Mouse (Mus musculus) left cerebral cortex, adult 9 months (tissue): Measurements from ENCODE around the gene Tinf2.

Source experiments
- DNase-seq, 2 experiments: peaks; one replicate each; pipeline ENCODE4 v3.0.0; 2022; ENCODE audit warnings: low spot score in 2 of 2

Tinf2 gene

DNA sequence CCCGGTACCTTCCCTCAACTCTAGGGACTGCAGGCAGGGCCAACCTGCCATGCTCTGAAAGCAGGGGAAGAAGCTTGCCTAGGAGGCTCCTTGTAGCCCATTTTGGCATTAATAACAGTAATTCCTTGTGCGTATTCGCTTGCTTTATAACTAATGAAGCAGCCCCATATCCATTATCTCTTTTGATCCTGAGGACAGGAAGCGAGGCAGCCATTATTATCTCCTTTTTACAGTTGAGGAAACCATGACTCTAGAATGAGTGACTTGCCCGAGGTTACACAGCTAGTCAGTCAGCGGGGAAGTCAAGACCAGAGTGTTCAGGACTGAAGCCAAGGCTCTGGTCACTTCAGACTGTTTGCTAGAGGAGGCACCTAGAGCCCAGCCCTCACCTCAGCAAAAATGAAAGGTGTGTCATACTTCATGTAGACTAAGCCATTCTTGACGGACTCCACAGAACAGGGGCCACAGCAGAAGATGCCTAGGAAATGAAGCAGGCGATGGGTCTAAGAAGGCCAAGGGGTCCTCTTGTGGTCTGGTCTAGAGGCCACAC is 24.5 kb upstream of the Tinf2 start:
- no peak for DNase-seq

DNA sequence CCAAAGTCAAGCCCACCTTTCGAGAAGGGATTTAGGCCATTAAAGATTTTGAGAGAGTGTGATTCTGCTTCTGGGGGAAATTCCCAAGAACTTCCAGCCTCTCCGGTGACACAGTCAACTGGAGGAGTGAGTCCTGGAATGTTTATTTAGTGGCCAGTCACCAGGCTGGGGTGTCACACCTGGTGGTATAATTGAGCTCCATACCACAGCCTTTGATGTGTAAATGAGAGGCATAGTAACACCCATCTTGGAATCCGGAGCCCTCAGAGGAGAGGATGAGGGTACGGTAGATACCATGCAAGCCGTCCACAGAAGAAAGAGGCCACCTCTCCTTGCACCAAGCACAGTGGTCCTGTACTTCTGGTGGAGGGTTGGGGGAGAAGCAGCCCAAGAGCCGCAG is 21.1 kb upstream of the Tinf2 start:
- DNase-seq = no peak

DNA sequence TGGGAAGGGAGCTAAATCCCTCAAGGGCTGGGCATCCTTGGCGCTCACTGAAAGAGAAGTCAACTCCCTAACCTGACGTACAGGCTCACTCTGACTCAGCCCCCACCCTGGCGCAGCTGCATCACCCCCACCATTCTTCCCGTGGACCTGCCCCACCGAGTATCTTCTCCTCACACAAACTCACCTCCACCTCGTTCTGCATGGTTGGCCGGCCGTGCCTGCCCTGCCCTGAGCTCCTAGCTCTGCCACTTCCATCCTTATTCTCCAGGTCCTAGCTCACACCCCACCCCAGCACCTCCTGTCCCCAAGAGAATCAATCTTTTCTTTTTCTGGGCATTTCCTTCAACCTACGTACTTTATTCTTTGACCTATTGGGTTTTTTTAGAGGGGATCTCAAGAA is 19.5 kb upstream of the Tinf2 start:
- no peak for DNase-seq

DNA sequence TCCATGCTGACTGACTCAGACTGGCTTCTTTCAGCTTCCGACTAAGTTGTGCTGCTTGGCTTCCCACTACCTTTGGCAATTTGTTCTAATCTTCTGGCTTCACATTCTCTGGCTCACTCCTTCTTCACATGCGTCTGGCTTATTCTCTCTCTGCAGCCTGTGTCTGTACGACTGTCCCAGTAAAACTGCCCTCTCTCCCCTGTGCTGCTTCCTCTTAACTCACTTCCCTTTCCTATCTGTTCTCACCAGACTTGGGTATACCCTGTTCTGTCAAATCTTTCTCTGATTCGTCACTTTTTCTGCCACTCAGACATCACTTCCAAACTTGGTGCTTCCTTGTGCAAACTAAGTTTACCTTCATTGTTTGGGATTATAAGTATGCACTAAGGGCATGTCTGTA is 15.6 kb upstream of the Tinf2 start:
- no peak for DNase-seq

DNA sequence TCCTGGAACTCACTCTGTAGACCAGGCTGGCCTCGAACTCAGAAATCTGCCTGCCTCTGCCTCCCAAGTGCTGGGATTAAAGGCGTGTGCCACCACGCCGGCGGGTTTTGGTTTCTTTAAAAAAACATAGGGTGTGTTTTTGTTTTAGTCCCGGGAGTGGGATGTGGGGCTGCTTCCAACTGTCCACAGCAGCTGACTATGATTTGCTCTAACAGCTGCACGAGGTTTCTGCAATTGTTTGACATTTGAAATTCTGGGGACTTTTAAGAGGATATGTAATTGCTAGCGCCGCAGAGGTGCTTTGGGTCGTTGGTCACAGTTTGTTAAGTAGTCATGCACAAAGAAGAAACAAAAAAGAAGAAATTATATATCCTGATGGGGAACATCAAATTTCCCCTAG is 7.8 kb upstream of the Tinf2 start:
- no peak for DNase-seq

DNA sequence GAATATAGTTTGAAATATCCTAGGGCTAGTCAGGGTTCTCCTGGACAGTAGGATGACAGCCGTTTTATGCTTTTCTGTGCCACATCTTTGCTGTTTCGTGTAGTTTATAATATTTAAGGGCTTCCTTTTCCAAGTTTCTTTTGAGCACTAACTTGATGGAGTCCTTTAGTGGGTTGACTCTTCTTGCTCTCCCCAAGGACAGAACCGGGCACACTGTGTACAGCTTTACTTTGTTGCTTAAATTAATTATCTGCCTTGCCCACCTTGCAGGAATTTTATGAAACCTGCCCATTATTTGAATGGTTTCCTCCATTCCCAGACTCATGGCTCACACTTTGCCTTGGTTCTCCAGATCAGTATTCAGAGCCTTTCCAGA is 486 bp upstream of the Tinf2 start:
- DNase-seq = no peak

DNA sequence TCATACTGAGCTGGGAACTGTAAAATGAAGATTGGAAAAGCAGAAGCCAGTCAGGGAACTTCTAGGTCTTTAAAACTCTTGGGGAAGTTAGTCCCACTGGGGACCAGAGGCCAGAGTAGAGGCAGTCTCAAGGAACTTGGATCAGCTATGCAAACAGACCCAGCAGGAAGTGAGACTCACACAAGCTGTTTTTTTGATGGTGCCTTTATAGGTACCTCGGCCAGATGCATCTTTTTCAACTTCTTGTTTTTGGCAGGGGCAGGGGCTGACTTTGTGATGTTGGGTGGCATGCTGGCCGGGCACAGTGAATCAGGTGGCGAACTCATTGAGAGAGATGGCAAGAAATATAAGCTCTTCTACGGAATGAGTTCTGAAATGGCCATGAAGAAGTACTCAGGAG is 4.0 kb downstream of the Tinf2 start:
- DNase-seq = no peak

DNA sequence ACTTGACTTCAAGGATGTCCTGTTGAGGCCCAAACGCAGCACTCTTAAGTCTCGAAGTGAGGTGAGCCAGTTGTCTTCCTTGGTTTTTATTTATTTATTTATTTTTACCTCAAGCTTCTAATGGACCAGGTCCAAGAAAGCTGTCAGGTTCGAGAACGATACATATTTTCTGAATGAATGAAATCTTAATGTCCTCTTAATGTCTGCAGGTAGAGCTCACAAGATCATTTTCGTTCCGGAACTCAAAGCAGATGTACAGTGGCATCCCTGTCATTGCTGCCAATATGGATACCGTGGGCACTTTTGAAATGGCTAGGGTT is 8.9 kb downstream of the Tinf2 start:
- no peak for DNase-seq

DNA sequence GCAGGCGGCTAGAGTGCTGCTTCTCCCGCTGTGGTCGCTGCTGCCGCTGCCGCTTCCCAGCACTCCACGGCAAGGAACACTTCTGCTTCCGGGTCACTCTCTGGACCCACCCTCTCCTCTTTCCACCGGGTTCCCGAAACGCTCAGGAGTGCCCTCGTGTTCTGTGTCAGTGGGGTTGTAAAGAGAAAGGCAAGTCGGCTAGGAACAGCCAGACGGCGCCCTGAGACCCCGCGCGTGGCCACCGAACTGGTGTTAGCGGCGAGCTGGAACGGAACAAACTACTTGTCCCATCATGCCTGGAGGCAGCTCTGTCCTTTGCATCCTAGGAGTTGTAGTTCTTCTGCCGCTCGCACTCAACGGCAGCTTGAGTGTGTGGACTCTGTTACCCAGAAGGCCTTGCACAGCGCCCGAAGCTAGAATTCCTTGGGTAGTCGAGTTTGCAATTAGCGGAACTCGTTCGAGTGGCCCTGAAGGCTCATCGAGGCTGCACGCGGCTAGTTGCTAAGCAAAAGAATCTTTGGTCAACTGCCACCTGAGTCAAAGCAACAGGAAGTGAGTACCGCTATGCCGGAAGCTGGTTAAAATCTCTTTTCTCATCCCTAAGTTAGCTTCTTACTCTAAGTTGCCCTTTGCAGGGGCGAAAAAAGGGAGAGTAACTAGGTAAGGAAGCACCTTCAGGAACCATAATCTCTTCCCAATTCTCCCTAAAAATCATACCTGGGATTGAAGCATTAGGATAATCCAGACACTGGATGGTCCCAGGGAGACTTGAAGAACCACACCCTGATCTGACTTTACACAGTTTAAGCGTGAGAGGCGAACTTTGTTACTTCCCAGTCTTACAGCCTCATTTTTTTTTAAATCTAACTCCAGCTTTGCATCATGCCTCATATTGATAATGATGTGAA is 9.5 kb downstream of the Tinf2 start, which contains the start of the genes Gmpr2 and Nedd8:
Gene Gmpr2, plus strand, starts transcription at position 109 of the 908 bp plus-strand sequence.
Gene Nedd8, minus strand, starts transcription at position 292 of the 908 bp plus-strand sequence.
- peak; percentile 92 to 96 for DNase-seq

DNA sequence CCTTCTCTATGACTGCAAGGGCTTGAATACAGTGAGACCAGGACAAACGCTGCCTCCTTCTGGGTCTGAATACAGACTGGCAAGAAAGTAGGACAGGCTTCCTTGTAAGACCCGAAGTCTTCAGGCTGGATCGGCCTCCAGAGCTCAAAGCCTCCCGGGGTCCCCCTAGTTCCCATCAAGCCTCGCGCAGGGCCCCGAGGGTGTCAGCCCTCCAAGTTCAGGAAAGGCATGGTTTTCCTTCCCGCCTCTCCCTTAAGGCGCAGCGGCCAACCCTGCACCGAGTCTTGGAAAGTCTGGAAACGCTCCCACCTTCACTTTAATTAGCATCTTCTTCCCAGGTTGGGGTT is 10.2 kb downstream of the Tinf2 start:
- DNase-seq = no peak

DNA sequence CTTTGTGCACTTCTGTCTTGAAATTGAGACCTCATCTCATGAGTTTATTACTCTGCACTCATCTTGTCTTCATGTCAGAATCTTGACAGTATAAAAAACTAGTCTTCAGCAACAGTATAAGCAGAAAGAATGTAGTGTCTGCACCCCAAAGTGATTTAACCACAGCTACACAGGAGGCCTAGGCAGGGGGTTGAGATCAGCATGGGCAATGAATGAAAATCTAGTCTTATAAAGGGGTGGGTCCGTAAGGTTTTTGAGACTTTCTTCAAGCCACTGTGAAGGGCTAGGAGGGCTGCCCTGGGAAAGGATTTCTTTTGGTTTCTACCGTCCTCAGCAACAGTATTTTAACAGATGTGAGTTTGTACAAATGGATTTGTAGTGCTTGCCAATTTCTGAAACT is 21.0 kb downstream of the Tinf2 start:
- no peak for DNase-seq

DNA sequence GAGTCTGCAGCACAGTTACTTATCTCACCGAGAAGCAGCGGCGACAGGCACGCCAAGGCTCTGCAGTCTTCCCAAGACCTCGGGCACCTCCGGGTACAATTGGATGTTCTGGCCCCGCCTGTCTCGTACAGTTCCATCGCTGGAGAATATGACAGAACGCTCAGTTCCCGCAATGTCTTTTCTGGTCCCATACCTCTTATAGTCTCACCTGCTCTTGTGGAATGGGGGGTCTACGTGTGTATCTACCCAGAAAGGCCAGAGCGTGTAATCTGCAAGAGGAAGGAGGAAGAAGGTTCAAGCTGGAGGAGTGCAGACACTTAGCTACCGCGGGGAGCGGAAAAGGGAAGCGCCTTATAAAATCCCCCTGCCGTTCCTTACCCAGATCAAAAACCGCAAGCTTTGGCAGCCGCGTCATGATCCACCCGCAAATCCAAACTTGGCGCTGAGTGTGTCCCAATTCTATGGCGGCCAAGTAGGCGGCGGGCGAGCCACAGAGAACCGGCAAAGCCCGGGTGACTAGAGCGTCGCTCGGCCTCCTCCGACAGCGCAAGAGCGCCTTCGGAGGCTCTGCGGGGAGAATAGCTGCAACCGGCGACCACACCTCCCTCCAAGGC is 21.6 kb downstream of the Tinf2 start, which contains the start of gene Mdp1:
Gene Mdp1, minus strand, starts transcription at position 549 of the 614 bp plus-strand sequence.
- peak in 1 of 2 experiments; percentile 80 for DNase-seq

DNA sequence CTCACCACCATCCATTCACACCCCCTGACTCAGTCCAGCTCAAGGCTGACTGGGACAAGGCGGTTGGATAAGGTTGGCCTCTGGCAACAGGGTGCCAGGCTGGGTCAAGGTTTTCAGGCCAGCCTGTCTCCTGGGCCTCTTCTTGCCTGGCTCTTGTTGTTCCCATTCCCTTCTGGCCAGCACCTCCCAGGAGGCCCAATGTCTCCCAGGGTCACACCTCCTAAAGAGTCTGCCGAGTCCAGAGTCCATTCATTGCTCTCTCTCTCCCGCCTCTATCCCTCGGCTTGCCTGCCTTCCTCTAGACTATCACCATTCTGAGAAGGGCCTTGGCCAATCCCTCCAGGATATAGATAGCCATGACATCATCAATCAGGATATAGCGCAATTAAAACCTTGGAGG is 23.6 kb downstream of the Tinf2 start:
- DNase-seq = no peak

DNA sequence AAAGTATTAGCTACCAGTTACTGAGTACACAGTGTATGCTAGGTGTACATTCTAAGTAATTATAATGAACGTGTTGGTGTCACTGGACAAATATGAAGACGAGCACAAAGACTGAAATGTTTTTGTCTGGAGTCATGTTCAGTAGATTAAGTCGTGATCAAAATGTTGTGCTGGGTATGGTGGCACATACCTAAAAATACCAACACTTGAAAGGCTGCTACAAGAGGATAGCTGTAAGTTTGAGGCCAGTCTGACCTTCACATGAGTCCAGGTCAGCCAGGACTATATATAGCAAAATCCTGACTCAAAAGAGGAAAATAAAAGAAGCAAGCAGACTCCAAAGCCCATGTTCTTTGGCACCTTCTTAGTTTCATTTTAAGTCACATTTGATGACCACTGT is 24.7 kb downstream of the Tinf2 start:
- no peak for DNase-seq

DNA sequence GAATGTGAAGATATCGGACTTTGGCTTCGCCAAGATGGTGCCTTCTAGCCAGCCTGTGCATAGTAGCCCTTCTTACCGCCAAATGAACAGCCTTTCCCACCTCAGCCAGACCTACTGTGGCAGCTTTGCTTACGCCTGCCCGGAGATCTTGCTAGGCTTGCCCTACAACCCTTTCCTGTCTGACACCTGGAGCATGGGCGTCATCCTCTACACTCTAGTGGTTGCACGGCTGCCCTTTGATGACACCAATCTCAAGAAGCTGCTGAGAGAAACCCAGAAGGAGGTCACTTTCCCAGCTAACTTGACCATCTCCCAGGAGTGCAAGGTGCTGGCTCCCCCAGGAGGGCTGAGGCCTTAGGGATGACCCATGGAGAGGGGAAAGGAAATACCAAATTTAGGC is 30.1 kb downstream of the Tinf2 start:
- no peak for DNase-seq

DNA sequence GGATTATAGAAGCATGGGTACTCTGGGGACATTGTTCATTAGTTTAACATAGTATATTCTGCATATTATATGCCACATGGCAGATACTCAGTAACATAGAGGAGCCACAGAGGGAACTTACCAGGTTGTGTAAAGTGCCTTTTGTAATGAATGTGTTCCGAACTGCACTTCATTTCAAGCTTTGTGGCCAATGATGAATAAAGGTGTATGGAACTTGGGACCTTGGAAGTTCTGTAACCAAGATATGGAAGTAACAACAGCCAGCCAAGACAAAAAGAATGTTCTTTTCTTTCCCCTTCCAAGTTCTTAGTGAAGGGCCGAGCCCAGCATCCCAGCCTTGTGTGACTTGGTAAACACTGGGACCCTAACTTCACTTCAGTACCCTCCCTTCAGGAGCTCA is 31.7 kb downstream of the Tinf2 start, which contains the start of gene Tssk4:
Gene Tssk4, plus strand, starts transcription at position 301 of the 400 bp plus-strand sequence.
- no peak for DNase-seq

DNA sequence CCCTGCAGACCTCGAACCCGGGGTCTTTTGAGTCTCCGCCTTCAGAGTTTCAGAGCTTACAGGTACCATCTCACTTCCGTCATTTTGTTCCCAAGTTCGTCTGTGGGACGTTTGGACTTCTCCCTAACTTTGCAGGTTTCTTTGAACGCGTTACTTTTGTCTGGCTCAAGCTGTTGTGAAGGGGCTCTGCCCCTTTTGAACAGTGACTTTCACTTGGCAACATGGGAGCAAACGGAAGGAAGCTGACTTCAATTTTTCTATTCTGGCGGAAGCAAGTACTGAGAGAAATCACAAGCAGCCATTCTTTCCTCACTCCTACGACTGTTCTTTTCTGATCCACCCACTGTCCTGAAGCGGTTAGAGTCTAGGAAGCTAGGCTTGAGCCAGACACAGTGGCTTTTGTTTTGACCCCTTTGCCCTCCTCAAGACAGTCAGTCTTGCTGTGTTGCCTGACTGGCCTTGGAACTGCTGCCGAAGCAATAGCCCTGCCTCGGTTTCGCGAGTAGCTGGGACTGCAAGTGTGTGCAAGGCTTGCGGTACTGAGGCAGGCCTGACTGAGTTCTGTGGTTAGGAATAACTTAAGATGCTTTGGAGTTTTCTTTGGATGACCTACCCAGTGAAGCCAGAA is 37.2 kb downstream of the Tinf2 start:
- DNase-seq = no peak

DNA sequence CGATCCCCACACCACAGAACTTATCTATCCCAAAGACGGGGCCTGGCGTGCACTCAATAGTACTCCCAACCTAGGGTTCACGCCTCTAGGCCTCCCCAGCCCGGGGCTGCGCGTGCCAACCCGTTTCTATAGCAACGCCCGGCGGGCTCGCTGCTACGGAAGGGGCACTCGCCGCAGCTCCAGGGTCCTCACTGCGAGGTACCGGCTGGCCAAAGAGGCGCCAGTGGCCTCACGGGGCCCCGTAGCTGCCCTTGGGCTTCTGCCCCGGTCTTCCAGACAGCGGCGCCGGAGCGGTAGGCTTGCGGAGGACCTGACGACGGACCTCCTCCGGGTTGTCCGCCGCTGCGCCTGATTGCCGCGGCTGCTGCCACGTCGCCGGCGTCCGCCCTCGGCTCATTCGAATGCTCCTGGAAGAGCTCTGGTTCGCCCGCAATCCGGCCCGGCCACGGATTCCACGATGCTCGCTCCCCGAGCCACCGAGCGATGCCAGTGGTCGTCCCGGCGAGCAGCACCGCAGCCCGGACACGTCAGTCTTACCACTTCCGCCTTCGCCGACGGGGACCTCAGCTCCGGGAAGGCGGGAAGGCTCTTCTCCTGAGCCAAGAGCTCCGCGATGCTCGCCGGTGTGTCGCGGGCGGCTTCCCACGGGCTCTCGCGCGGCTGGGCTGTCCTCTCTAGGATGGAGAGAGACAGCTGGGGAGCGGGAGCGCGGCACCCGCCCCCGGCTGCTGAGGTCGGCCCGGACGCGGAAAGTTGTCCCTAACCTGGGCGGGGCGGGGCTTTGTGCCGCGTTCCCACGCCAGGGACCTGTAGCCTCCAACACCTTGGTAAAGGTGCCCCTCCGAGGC is 38.3 kb downstream of the Tinf2 start, which contains the start of gene Tm9sf1:
Gene Tm9sf1, minus strand, starts transcription at position 747 of the 848 bp plus-strand sequence.
- peak; percentile 69 to 82 for DNase-seq

DNA sequence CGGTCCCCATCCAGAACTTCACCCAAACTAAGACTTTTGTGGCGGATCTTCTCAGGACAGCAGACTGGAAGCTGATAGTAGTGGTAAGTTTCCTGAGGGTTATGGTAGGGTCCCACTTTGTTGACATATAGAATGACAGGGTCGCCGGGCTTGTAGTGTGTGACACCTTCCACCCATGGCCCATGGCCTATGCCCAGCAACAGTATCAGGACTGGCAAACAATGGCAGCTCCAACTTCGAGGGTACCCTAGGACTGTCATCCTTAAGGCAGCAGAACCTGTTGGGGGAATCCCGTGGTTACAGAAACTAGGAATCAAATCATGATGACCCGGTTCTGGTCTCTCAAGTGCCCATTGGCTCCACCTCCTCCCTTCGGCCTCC is 39.0 kb downstream of the Tinf2 start:
- DNase-seq = no peak

DNA sequence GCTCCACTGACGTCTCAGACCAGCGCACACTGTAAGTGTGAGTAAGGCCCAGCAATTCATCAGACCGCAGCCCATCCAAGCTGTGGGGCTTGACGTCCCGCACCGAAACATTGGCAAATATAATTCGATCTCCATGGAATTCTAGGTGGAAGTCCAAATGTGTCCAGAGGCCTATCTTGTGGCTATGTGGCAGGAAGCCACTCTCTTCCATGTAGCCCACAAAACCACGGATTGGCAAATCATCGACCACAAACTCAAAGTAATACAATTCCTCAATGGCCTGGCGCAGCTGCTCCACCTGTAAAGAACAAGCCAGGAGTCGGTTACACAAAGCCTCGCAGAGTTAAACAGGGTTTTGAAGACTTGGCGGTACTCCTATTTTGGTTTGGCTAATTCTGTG is 40.3 kb downstream of the Tinf2 start:
- no peak for DNase-seq

DNA sequence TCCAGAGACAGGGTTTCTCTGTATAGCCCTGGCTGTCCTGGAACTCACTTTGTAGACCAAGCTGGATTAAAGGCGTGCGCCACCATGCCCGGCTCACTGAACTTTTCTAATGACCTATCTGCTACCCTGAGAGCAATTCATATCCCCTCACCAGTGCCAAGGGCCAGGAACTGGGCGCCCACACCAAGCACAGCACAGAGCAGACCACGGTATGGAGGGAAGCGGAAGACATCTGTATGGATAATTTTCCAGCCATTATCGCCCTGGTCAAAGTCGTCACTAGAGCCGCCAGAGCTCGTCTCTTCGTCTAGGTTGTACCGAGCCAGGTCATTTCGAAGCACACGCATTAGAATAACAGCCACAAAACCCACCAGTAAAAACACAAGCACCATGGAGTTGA is 40.8 kb downstream of the Tinf2 start:
- no peak for DNase-seq

DNA sequence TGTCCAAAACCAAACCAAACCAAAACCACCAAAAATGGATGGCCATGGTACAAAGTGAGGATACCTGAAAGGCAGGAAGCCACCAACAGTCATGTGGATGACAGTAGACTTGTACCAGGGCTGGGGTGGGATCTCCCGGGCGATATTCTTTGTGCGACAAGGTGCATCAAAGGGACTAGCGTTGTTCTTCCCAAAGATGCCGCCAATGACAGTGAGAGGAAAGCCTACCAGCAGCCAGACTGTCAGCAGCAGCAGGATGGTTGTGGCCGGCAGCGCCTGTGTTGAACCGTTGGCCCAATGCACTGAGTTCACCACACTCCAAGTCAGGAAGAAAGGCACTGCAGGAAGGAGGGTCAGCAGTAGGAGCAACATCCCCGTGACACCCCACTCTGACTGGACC is 43.8 kb downstream of the Tinf2 start, which contains the start of gene Gm49378:
Gene Gm49378, minus strand, starts transcription at position 101 of the 400 bp plus-strand sequence.
- no peak for DNase-seq
